Mouse (Mus musculus) kidney, embryonic 15.5 days (tissue): ENCODE data around the gene Acads. TPM values are rescaled to one million over a fixed set of nuclear protein-coding genes. Genes with fewer than 3 reads are reported as not detected.
"Not testable (repeated sequence)": the region's sequence is repeated elsewhere in the genome, so short reads cannot be mapped to it uniquely, and the experiment has no call there.

ENCODE experiments used
- ATAC-seq: fragments of 200-750 bp; cut with Nextera tagmentation; replicated peaks from 2 replicates; pipeline ENCODE4 v1.8.0; 2017; ENCODE audit warnings: moderate TSS enrichment; ENCODE audit not compliant: low FRiP score
- H3K27ac ChIP-seq: fragments of 300-500 bp; sonication (generic); 2 replicates; pipeline ENCODE4 v1.5.1; 2015; ENCODE audit warnings: mild to moderate bottlenecking, inconsistent platforms
- H3K27me3 ChIP-seq: fragments of 300-500 bp; sonication (generic); 2 replicates; pipeline ENCODE4 v1.6.1; 2015; ENCODE audit warnings: inconsistent platforms
- H3K36me3 ChIP-seq: fragments of 300-500 bp; sonication (generic); 2 replicates; pipeline ENCODE4 v1.6.1; 2015; ENCODE audit warnings: inconsistent platforms
- H3K4me1 ChIP-seq: fragments of 300-500 bp; sonication (generic); 2 replicates; pipeline ENCODE4 v1.6.1; 2015; ENCODE audit warnings: inconsistent platforms
- H3K4me2 ChIP-seq: fragments of 300-500 bp; sonication (generic); 2 replicates; pipeline ENCODE4 v1.6.1; 2015; ENCODE audit warnings: moderate library complexity, mild to moderate bottlenecking, inconsistent platforms
- H3K4me3 ChIP-seq: fragments of 300-500 bp; sonication (generic); replicated peaks from 2 replicates; pipeline ENCODE4 v1.5.1; 2015; ENCODE audit warnings: mild to moderate bottlenecking, inconsistent platforms
- H3K9ac ChIP-seq: fragments of 300-500 bp; sonication (generic); 2 replicates; pipeline ENCODE4 v1.6.1; 2015; ENCODE audit warnings: mild to moderate bottlenecking, inconsistent platforms
- H3K9me3 ChIP-seq: fragments of 300-500 bp; sonication (generic); replicated peaks from 2 replicates; pipeline ENCODE4 v1.6.1; 2016; ENCODE audit warnings: inconsistent platforms
- WGBS: fragments of 180-500 bp; shearing (Covaris S2); methylation state at CpG from one replicate; pipeline ENCODE4 v1.1.7; 2015; ENCODE audit warnings: mixed read lengths; 5-methylcytosine and 5-hydroxymethylcytosine counted together
- polyA plus RNA-seq: library from polyadenylated mRNA; unstranded; fragments of >200 nt; fragmentation: Nextera tagmentation; extraction: Ambion mirVana; gene quantifications from 2 replicates; pipeline ENCODE4 v1.2.1, GENCODE M21; 2015

Acads gene
- 85.1 and 94.7 TPM in 2 replicates for polyA plus RNA-seq

DNA sequence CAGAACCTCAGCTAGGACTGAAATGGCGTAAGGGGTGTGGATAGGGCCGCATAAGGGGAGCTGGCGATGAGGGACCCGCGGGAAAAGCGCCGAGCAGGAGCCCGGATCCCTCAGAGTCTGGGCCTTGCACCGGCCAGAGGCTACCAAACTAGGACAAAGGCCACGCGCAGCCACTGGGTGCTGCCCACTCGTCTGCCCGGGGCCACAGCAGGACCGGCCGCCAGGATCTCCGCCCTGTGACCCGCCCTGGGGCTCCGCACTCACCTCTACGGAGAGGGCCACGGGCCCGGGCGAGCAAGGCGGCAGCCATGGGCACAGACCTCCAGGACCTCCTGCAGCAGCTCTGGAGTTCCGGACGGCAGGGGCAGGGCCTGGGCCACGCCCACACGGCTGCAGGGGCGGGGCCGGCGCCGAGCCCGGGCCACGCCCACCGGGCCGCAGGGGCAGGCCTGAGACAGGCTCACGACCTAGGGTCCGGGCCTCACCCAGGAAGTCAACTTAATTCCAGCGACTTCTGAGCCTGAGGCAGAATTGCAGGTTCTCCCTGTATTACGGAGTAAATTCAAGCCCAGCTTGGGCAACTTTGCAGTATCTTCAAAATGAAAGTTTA lies at the start of gene Acads:
Acads (minus strand) TSS at position 386 of the 610 bp plus-strand sequence.
- WGBS = under 1% methylated on average over 39 of the region's 39 CpGs
- peak; percentile 88 for ATAC-seq

DNA sequence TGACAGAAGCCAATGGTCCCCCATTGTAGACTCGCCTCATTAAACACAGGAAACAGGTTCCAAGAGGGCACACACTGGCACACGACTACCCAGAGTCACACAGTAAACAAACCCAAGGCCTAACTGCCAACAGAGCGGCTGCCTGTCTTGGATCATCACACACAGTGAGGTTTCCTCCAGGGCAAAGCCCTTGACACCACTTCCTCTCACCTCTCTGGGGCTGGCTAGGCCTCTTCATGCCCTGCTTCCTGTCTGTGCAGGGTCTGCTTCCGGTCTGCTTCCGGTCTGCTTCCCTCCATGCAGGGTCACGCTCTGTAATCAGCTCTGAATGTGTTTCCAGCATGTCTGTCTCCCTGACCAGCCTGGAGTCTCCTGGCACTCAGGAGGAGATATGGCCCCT lies 48.2 kb upstream of the Acads start:
- no peak overlapping the region for H3K9ac ChIP-seq
- no peaks in the 10 kb centered on the region for H3K36me3 ChIP-seq
- H3K27me3 ChIP-seq = no peaks in the 10 kb centered on the region
- H3K27ac ChIP-seq = peak overlapping the region; percentile 84
- ATAC-seq = 0 out of 2 replicates have a peak, but pooled peaks have one; percentile 20
- H3K4me2 ChIP-seq = no peak overlapping the region
- no peaks in the 10 kb centered on the region for H3K9me3 ChIP-seq
- peaks cover 43% of the 10 kb centered on the region for H3K4me1 ChIP-seq
- 36% methylated on average over 6 of the region's 6 CpGs for WGBS
- H3K4me3 ChIP-seq = no peak overlapping the region

More for the DNA sequence above, at the start of gene Acads:
- H3K27ac ChIP-seq = peak within 1 kb of the TSS; percentile 84
- peak within 1 kb of the TSS; percentile 89 for H3K9ac ChIP-seq
- H3K27me3 ChIP-seq = no peaks in the 10 kb centered on the region
- peaks cover 12% of the 10 kb centered on the region for H3K4me1 ChIP-seq
- peak within 1 kb of the TSS; percentile 85 for H3K4me3 ChIP-seq
- peak within 1 kb of the TSS; percentile 83 for H3K4me2 ChIP-seq
- H3K36me3 ChIP-seq = peaks cover 51% of the 10 kb centered on the region
- no peaks in the 10 kb centered on the region for H3K9me3 ChIP-seq

DNA sequence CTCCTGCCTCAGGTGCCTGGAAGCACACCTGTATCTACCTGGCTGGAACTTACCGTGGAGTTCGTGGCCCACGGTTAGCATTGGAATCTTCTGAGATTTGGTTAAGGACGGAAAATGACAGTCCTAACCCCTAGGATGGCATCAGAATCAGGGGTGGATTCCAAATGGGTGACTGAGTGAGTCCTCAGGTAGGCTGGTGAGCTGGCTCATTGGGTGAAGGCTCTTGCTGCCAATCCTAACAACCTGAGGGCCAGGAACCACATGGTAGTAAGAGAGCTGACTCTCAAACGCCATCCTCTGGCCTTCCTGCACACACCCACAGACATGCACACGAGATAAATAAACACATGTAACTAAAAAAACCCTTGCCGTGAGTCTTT lies 47.7 kb upstream of the Acads start:
- Histone ChIP-seq H3K27ac (peak overlapping the region; percentile 84), H3K36me3 (no peaks in the 10 kb centered on the region), H3K9ac (no peak overlapping the region), H3K9me3 (no peaks in the 10 kb centered on the region), H3K4me3 (no peak overlapping the region), H3K27me3 (no peaks in the 10 kb centered on the region), H3K4me2 (no peak overlapping the region), H3K4me1 (peaks cover 43% of the 10 kb centered on the region)
- ATAC-seq = no peak
- WGBS = 77% methylated on average over 7 of the region's 7 CpGs

DNA sequence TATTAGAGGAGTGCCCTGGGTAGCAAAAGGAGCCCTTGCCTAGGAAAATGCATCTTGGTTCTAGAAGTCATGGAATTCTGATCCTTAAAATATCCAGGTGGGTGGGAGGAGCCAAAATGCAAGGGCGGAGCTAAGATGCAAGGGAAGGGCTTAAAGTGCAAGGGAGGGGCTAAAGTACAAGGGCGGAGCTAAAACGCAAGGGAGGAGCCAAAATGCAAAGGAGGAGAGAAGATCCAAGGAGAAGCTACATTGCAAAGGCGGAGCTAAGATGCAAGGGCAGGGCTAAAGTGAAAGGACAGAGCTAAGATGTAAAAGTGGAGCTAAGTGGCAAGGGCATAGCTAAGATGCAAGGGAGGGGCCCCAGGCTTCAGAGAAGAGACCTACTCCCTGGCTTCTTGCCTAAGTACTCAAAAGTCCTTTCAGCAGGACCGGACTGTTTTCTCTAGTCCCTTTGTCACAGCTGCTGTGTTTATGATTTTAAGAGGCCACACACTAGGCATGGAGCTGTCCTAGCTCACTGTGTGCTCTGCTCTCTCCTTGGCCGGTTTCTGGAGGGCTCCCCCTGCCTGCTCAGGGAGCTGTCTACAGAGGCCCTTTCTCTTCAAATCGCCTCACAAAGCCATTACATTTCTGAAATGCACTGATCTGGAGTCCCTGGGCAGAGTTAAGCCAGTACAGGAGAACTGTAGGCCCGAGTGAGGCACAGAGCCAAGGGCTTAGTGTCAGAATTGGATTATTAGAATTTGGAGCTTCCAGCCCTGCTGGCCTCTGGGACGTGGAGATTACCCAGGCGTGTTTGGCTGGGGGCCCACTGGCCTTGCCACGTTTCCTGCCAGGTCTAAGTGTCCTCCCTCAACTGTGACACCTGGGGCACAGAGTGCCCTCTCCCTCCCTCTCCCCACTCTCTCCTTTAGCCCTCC lies 47.0 kb upstream of the Acads start:
- H3K4me3 ChIP-seq = no peak overlapping the region
- H3K4me1 ChIP-seq = peaks cover 48% of the 10 kb centered on the region
- peak overlapping the region; percentile 84 for H3K27ac ChIP-seq
- H3K9ac ChIP-seq = no peak overlapping the region
- H3K9me3 ChIP-seq = no peaks in the 10 kb centered on the region
- ATAC-seq = no peak
- WGBS = 48% methylated on average over 11 of the region's 11 CpGs
- H3K4me2 ChIP-seq = no peak overlapping the region
- no peaks in the 10 kb centered on the region for H3K36me3 ChIP-seq
- no peaks in the 10 kb centered on the region for H3K27me3 ChIP-seq

DNA sequence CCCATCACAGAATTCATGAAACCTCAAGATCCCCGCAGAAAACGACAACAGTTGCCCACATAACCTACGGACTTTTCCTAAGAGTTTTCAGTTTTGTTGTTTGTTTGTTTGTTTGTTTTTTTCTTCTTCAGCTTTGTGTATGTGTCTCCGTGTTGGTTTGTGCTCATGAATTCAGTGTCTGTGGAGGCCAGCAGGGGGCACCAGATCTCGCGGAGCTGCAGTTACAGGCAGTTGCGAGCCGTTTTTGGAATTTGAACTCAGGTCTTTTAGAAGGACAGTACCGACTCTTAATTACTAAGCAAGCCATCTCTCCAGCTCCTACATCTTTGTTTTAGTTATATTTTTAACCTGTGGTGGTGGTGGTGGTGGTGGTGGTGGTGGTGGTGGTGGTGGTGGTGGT lies 46.2 kb upstream of the Acads start:
- H3K9ac ChIP-seq = no peak overlapping the region
- H3K4me3 ChIP-seq = no peak overlapping the region
- no peak overlapping the region for H3K4me2 ChIP-seq
- H3K27ac ChIP-seq = no peak overlapping the region
- WGBS = 68% methylated on average over 9 of the region's 9 CpGs
- H3K9me3 ChIP-seq = no peaks in the 10 kb centered on the region
- H3K36me3 ChIP-seq = no peaks in the 10 kb centered on the region
- no peaks in the 10 kb centered on the region for H3K27me3 ChIP-seq
- peaks cover 56% of the 10 kb centered on the region for H3K4me1 ChIP-seq
- ATAC-seq = no peak

DNA sequence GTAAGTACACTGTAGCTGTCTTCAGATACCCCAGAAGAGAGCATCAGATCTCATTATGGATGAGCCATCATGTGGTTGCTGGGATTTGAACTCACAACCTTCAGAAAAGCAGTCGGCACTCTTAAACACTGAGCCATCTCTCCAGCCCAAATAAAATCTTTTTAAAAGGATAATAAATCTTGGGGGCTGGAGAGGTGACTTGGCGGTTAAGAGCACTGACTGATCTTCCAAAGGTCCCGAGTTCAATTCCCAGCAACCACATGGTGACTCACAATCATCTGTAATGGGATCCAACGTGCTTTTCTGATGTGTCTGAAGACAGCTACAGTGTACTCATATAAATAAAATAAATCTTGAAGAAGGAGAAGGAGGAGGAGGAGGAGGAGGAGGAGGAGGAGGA lies 45.3 kb upstream of the Acads start:
- H3K36me3 ChIP-seq, H3K27ac ChIP-seq, H3K27me3 ChIP-seq, H3K4me3 ChIP-seq, H3K9me3 ChIP-seq, ATAC-seq, H3K9ac ChIP-seq, H3K4me2 ChIP-seq: not testable (repeated sequence)
- H3K4me1 ChIP-seq = peaks cover 63% of the 10 kb centered on the region
- WGBS = 70% methylated on average over 4 of the region's 4 CpGs

DNA sequence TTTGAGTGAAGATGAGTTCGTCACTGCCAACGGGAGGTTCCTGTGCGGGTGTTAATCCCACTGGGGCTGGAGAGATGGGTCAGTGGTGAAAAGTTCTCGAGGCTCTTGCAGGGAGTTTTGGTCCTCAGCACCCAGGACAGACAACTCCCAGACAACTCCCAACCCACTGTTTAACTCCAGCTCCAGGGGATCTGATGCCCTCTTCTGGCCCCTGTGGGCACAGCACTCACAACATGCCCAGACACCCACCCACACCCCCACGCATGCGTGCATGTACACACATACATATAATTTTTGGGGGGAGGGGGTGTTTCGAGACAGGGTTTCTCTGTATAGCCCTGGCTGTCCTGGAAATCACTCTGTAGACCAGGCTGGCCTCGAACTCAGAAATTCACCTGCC lies 44.4 kb upstream of the Acads start:
- Histone ChIP-seq H3K27me3 (no peaks in the 10 kb centered on the region), H3K4me1 (peaks cover 62% of the 10 kb centered on the region), H3K9ac (no peak overlapping the region), H3K36me3 (no peaks in the 10 kb centered on the region), H3K27ac (0 out of 2 replicates have a peak overlapping the region, but pooled peaks have one; percentile 13), H3K4me2 (peak overlapping the region; percentile 34; the same call in 1 of the 2 replicates), H3K4me3 (no peak overlapping the region), H3K9me3 (no peaks in the 10 kb centered on the region)
- 48% methylated on average over 8 of the region's 8 CpGs for WGBS
- no peak for ATAC-seq

DNA sequence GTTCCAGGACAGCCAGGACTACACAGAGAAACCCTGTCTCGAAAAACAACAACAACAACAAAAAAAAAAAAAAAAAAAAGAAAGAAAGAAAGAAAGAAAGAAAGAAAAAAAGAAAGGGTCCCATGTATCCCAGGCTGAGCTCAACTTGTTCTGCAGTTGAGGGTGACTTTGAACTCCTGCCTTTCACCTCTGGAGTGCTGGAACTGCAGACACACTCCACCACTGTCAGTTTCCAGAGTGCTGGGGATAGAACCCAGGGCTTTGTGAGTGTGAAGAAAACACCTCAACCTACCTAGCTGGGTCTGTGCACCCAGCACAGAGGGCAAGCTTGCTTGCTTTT lies 42.8 kb upstream of the Acads start:
- not testable (repeated sequence) for H3K9me3 ChIP-seq, H3K27me3 ChIP-seq, H3K4me2 ChIP-seq, ATAC-seq, H3K36me3 ChIP-seq, H3K9ac ChIP-seq, H3K4me3 ChIP-seq
- WGBS = 58% methylated on average over 1 of the region's 1 CpGs
- H3K27ac ChIP-seq = 0 out of 2 replicates have a peak overlapping the region, but pooled peaks have one; percentile 5
- H3K4me1 ChIP-seq = peaks cover 49% of the 10 kb centered on the region

DNA sequence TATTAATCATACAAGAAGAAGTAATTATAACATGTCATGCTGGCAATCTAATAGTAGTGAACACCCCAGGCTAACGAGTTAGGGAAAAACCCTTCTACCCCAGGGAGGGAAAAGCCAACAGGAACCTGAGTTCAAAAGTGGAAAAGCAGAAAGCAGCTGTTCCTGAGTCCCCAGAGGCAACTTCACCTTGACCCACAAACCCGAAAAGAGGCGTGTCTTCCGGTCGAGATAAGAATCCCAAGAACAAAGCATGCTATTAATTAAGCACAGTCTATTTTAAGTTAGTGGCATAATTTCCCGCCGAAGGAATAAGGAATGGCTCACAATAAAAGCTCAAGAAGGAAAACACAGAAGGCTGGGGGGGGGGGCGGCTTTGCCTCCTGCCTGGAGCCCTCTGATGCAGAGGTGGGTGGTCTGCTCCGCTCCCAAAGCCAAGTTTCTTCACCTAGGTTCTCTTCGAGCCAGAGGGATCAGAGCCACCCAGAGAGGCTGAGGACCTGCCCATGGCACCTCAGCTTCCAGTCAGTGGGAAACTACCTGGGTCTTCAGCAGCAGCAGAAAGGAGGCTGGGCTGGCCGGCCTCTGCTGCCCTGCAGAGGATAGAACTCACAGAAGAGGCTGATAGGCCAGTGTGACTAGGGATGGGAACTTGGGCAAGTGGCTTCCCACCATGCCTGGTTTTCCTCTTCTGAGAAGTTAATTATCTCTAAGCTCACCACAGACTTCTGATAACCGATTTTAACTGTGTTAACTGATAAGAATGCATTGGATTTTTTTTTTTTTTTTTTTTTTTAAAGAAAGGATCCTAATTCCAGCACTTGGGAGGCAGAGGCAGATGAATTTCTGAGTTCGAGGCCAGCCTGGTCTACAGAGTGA lies 42.2 kb upstream of the Acads start:
- Histone ChIP-seq H3K27ac (peak overlapping the region; percentile 92), H3K4me3 (no peak overlapping the region), H3K27me3 (no peaks in the 10 kb centered on the region), H3K4me2 (peak overlapping the region; percentile 25), H3K9me3 (no peaks in the 10 kb centered on the region), H3K9ac (no peak overlapping the region), H3K36me3 (no peaks in the 10 kb centered on the region), H3K4me1 (peaks cover 49% of the 10 kb centered on the region)
- 28% methylated on average over 13 of the region's 13 CpGs for WGBS
- no peak for ATAC-seq

DNA sequence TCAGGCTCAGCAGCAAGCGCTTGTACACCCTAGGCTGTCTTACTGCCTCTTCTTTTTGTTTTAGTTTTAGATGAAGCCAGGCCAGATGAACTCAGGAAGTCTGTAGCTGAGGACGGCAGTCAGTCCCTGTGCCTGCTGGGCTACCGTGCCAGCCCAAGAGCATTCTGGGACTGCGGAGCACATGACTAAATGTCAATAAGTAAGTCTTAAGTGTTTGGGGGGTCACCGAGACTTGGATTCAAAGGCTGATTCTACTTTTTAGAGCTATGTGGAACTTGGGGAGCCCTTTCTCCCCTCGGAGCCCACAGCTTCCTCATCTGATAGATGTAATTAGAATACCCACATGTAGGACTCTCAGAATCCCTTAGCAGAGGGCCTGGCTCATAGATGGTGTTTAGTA lies 41.5 kb upstream of the Acads start:
- no peak for ATAC-seq
- H3K27ac ChIP-seq = peak overlapping the region; percentile 92
- no peaks in the 10 kb centered on the region for H3K36me3 ChIP-seq
- 0 out of 2 replicates have a peak overlapping the region, but pooled peaks have one; percentile 25 for H3K4me2 ChIP-seq
- peaks cover 49% of the 10 kb centered on the region for H3K4me1 ChIP-seq
- H3K9me3 ChIP-seq = no peaks in the 10 kb centered on the region
- H3K9ac ChIP-seq = no peak overlapping the region; the same call in 1 of the 2 replicates
- no peaks in the 10 kb centered on the region for H3K27me3 ChIP-seq
- WGBS = 66% methylated on average over 6 of the region's 6 CpGs
- H3K4me3 ChIP-seq = no peak overlapping the region

DNA sequence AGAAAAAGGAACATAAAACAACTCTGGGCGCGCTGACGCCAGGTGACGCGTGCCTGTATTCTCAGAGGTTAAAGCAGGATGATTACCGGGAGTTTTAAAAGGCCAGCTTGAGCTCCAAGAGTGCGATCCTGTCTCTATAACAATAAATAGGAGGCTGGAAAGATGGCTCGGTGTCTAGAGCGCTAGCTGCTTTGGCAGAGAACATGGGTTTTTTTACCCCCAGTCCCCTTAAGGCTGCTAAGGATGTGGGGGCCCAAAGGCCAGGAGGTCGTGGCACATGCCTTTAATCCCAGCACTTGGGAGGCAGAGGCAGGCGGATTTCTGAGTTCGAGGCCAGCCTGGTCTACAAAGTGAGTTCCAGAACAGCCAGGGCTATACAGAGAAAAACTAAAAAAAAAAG lies 40.0 kb upstream of the Acads start:
- Histone ChIP-seq H3K4me1 (peaks cover 64% of the 10 kb centered on the region), H3K36me3 (0 out of 2 replicates have a peak, but pooled peaks cover 4% of the 10 kb centered on the region), H3K4me2 (peak overlapping the region; percentile 81), H3K4me3 (peak overlapping the region; percentile 91), H3K9me3 (no peaks in the 10 kb centered on the region), H3K27ac (peak overlapping the region; percentile 99), H3K27me3 (no peaks in the 10 kb centered on the region), H3K9ac (peak overlapping the region; percentile 76)
- no peak for ATAC-seq
- 34% methylated on average over 12 of the region's 12 CpGs for WGBS
